In genomic region chr4:142083193-142083592, GRCm38 (mm10) we compare ENCODE assay signal across 7 mouse cellular contexts. TPM values are rescaled to one million over a fixed set of nuclear protein-coding genes. Genes with fewer than 3 reads are reported as not detected.
DNase-seq lines count a peak whose midpoint lies in the region; ATAC-seq and TF ChIP-seq lines count a peak whose summit lies in the region.

No protein-coding gene starts in this region.

- H3K9me3 ChIP-seq in forebrain, embryonic 11.5 days (ENCODE audit: control insufficient read depth, low read length): no peaks in the 10 kb centered on the region
- H3K9me3 ChIP-seq in limb, embryonic 11.5 days (ENCODE audit: control insufficient read depth, low read length): no peaks in the 10 kb centered on the region

- no peak overlapping the region; the same call in 1 of the 2 replicates for H3K27ac ChIP-seq in left cerebral cortex, adult 2 months
- no peak overlapping the region for H3K27ac ChIP-seq in forebrain, embryonic 11.5 days (ENCODE audit: low read depth, low read length)
- H3K27ac ChIP-seq in limb, embryonic 11.5 days (replicated peaks; ENCODE audit: low read depth, low read length): no peak overlapping the region
- no peak overlapping the region for H3K27ac ChIP-seq in olfactory bulb, adult 2 months (ENCODE audit: insufficient read depth, low read depth, low read length)

- H3K4me1 ChIP-seq in forebrain, embryonic 11.5 days (replicated peaks; ENCODE audit: control insufficient read depth, insufficient read depth, low read length): peaks cover 12% of the 10 kb centered on the region; the same call in 1 of the 2 replicates
- peaks cover 31% of the 10 kb centered on the region for H3K4me1 ChIP-seq in limb, embryonic 11.5 days (ENCODE audit: control insufficient read depth, insufficient read depth, low read length)
- H3K4me1 ChIP-seq in olfactory bulb, adult 2 months (ENCODE audit: control insufficient read depth, insufficient read depth, low read length): peaks cover 14% of the 10 kb centered on the region

- ATAC-seq in forebrain, embryonic 11.5 days (replicated peaks; ENCODE audit: low FRiP score): no peak
- ATAC-seq in limb, embryonic 11.5 days (ENCODE audit: insufficient number of reproducible peaks, low FRiP score, low TSS enrichment, low read depth): no peak

- peak overlapping the region; percentile 99 for H3K4me2 ChIP-seq in forebrain, embryonic 11.5 days (ENCODE audit: low read depth, low read length, severe bottlenecking)
- H3K4me2 ChIP-seq in limb, embryonic 11.5 days (ENCODE audit: low read depth, severe bottlenecking): peak overlapping the region; percentile 93

- peak overlapping the region; percentile 58 for H3K4me3 ChIP-seq in left cerebral cortex, adult 2 months
- 0 out of 2 replicates have a peak overlapping the region, but pooled peaks have one; percentile 62 for H3K4me3 ChIP-seq in forebrain, embryonic 11.5 days (ENCODE audit: low read depth, low read length)
- H3K4me3 ChIP-seq in limb, embryonic 11.5 days (ENCODE audit: low read depth, low read length): peak overlapping the region; percentile 67
- H3K4me3 ChIP-seq in olfactory bulb, adult 2 months (ENCODE audit: insufficient read depth, low read depth, low read length): peak overlapping the region; percentile 25; the same call in 1 of the 2 replicates

- DNase-seq in left cerebral cortex, adult 2 months (ENCODE audit: extremely low spot score in 1 of 2, low spot score in 2 of 2): no peak
- no peak for DNase-seq in left cerebral cortex, adult 11 months (ENCODE audit: low spot score)
- no peak for DNase-seq in forebrain, embryonic 11.5 days (ENCODE audit: low spot score)
- no peak for DNase-seq in limb, embryonic 11.5 days (ENCODE audit: low spot score)
- DNase-seq in spleen, postnatal 4 days (ENCODE audit: low spot score in 2 of 2): no peak
- no peak for DNase-seq in adrenal gland, postnatal 10 days

- intact Hi-C loops in left cerebral cortex, adult 2 months (cut with DNase I): loop anchor here (5.0 kb wide), 1 partner anchor 76 kb away; no protein-coding TSS in a partner anchor

- WGBS in forebrain, embryonic 11.5 days: 56% methylated on average over 6 of the region's 6 CpGs
- 56% methylated on average over 6 of the region's 6 CpGs for WGBS in limb, embryonic 11.5 days
- WGBS in olfactory bulb, adult 2 months: 52% methylated on average over 6 of the region's 6 CpGs

- H3K36me3 ChIP-seq in forebrain, embryonic 11.5 days (ENCODE audit: control insufficient read depth, insufficient read depth, low read length): no peaks in the 10 kb centered on the region
- H3K36me3 ChIP-seq in limb, embryonic 11.5 days (ENCODE audit: control insufficient read depth, insufficient read depth, low read length): no peaks in the 10 kb centered on the region

- no peak for TF ChIP-seq POLR2A in olfactory bulb, adult 2 months (IDR thresholded peaks at IDR 0.05; ENCODE audit: insufficient read depth, low read depth, low read length)

- H3K9ac ChIP-seq in forebrain, embryonic 11.5 days (ENCODE audit: low read length): no peak overlapping the region
- no peak overlapping the region for H3K9ac ChIP-seq in limb, embryonic 11.5 days (ENCODE audit: low read length)

- H3K27me3 ChIP-seq in forebrain, embryonic 11.5 days (ENCODE audit: control insufficient read depth, insufficient read depth, low read length): peaks cover 24% of the 10 kb centered on the region
- peaks cover 4% of the 10 kb centered on the region; the same call in 1 of the 2 replicates for H3K27me3 ChIP-seq in limb, embryonic 11.5 days (ENCODE audit: control insufficient read depth, insufficient read depth, low read length)

- TF ChIP-seq CTCF in left cerebral cortex, adult 2 months (IDR thresholded peaks at IDR 0.05): no peak
- no peak for TF ChIP-seq CTCF in olfactory bulb, adult 2 months (IDR thresholded peaks at IDR 0.05; ENCODE audit: insufficient read depth, low read depth, low read length)

RNA-seq across cellular contexts. Expression of gene Tmem51, which starts 0.9 kb away (rescaled TPM):
- total RNA-seq in left cerebral cortex, adult 2 months (2021): 1 to 10 TPM; 4.9 to 5.6 TPM
- 6.3 and 8.9 TPM in 2 replicates for polyA plus RNA-seq in forebrain, embryonic 11.5 days (2014; fragmentation: Nextera tagmentation; extraction: Ambion mirVana)
- 10.4 and 11.1 TPM in 2 replicates for polyA plus RNA-seq in limb, embryonic 11.5 days (2014; fragmentation: Nextera tagmentation; extraction: Ambion mirVana)
- polyA plus RNA-seq in olfactory bulb, adult 2 months (2012; ENCODE audit: insufficient read depth, insufficient read length, low replicate concordance, missing spikeins): not detected in 2 replicates
- total RNA-seq in adrenal gland, postnatal 10 days (2021): 1 to 10 TPM; 4.8 to 5.9 TPM
